Mouse (Mus musculus) cerebellum, postnatal 36 days (tissue): ENCODE measurements around the gene Dnaaf1.
A peak's percentile ranks its signal among the peaks of the same experiment; 100 is the strongest.

Experiments used
- DNase-seq, 2 experiments: peaks; one replicate each; pipeline ENCODE4 v3.0.0; 2021 to 2022; ENCODE audit warnings: mixed read lengths in 2 of 2

Dnaaf1 gene

DNA sequence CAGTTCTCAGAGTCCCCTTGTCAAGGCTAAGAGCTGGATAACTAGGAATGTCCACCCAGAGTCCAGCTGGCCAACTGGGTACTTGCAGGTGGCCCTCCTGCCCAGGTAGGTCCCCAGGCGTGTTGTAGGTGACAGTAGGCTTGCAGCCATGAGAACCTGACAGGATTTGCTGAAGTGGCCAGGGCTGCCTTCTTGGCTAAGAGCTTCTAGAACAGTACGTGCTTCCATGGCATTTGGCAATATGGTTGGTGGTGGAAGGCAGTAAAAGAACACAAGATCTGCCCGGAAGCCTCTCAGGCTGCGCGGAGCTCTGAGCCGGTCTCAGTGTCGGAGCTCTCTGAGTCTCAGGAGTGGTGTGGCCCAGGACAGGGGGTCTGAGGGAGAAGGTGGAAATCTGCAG, 49.9 kb downstream of the Dnaaf1 start:
- DNase-seq = no peak

DNA sequence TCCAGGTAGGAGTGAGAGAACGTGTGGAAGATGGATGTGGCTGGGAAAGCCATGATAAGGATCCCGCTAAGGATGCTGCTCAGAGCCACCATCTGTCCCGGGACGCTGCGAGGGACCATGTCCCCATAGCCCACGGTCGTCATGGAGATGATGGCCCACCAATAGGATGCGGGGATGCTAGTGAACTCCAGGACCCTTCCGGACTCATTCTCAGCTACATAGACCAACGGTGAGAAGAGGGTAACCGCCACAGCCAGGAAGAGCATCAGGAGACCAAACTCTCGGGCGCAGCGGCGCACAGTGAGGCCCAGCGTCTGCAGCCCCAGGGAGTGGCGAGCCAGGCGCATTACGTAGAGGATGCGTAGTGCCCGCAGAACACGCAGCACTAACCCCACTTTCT, 50.8 kb downstream of the Dnaaf1 start:
- DNase-seq = no peak

DNA sequence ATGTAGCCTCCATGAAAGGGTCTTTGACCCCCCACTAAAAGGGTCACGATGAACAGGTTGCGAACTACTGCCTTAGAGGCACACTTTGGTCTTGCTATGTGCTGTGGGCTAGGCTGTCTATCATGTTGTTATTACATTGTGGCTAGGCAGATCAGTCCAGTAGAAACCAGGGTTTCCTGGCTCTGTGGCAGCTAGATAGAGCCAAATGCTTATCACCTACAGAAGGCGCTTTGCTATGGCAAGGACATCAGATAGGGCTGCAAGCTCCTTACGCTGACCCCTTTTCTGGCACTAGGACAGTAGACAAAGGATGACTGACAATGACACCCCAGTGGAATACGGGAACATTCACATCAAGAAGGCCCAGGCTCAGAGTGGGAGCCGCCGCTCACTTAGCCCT, 52.2 kb downstream of the Dnaaf1 start:
- no peak for DNase-seq

GRCm38 (mm10) chr8:119627613-119628359, 52.8 kb downstream of the Dnaaf1 start:
- DNase-seq = no peak

DNA sequence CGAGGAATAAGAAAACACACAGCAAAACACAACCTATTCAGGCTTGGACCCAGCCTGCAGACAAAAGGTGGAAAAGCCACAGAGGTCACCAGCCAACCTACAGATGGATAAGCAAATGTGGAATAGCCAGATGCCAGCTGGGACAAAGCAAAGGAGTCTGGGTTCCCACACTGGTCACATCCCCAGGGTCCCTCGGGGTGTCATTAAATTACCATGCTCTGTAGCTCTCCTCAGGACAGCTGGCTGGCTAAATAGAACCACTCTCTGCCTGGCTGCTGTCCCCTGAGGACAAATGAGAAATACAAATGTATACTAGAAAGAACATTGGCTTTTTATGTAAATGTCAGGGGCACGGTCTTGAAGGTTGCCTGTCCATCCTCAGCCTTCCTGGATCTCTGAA, 55.8 kb downstream of the Dnaaf1 start:
- DNase-seq = no peak

DNA sequence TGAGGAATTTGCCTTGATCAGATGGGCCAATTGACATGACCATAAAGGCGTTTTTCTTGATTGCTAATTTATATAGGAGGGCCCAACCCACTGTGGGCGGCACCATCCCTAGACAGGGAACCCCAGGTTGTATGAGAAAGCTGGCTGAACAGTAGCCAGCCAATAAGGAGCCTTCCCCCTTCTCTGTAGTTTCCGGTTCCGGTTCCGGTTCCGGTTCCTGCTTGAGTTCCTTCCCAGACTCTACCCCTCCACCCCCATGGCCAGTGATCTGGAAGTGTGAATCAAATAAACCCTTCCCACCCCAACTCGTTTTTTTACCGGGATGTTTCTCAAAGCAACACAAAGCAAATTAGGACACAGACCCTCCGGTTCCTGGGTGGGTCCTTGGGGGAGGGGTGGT, 57.2 kb downstream of the Dnaaf1 start:
- no peak for DNase-seq

- DNase-seq = no peak
Observed at GRCm38 (mm10) chr8:119632909-119633308, 57.9 kb downstream of the Dnaaf1 start.

- DNase-seq = no peak
Observed at GRCm38 (mm10) chr8:119634616-119635336, 59.7 kb downstream of the Dnaaf1 start.

GRCm38 (mm10) chr8:119635378-119635777, 60.3 kb downstream of the Dnaaf1 start, which contains the start of gene Kcng4:
Gene Kcng4, minus strand, starts transcription at chr8:119635680.
- DNase-seq = peak in 1 of 2 experiments; percentile 13

GRCm38 (mm10) chr8:119635958-119636357, 60.9 kb downstream of the Dnaaf1 start:
- DNase-seq = no peak

- DNase-seq = no peak
Observed at GRCm38 (mm10) chr8:119636766-119637165, 61.7 kb downstream of the Dnaaf1 start.

- no peak for DNase-seq
Observed at GRCm38 (mm10) chr8:119637381-119637780, 62.3 kb downstream of the Dnaaf1 start.

DNA sequence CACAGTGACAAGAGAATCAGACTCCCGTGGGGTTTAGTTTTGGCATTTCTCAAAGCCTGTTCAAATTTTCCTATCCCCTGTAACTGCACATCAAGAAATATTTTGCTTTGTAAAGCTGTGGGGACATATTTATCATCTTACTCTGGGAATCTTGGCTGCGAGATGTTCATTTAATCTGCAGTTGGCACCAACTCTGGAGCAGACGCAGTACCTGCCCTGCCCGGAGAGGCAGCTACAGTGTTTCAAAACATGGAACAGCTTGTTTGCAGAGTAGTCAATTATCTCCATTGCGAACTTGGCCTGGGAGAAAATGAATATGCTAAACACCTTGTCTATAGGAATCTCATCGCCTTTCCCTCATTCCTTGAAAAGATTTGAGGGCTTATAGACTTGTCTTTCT, 63.2 kb downstream of the Dnaaf1 start:
- DNase-seq = peak in 1 of 2 experiments; percentile 17

DNA sequence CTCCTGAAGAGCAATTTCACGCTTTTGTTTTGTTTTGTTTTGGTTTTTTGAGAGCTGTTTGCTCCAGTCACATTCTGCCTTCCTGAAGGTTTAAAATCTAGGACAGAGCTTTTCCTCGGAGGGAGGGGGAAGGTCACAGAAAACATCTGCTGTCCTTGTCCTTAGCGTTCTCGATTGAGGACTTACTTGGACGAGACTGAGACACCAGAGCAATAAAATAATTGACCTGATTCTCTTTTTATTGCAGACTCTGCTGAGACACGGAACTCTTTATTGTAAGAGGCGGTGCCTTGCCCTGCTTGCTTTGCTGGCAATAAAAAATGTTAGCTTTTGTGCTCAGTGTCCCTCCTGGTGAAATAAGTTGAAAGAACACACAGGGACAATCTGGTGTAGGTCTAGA, 64.8 kb downstream of the Dnaaf1 start:
- no peak for DNase-seq

DNA sequence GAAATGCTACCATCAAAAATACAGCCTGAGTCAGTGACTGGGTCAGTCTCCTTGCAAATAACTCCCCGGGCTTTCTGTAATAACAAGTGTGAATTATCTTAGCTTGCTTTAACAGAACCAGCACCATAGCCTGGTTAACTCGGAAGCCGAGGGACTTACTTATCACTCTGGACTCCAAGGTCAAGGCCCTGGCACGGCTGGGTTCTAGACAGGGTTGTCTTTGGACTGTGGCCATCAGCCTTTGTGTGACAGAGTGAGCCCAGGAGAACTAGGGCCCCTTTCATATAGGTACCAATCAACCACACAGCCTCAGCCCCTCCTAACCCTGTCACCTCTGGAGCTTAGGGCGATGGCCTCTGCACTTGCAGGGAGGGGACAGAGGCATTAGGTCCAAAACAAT, 66.0 kb downstream of the Dnaaf1 start:
- DNase-seq = no peak

DNA sequence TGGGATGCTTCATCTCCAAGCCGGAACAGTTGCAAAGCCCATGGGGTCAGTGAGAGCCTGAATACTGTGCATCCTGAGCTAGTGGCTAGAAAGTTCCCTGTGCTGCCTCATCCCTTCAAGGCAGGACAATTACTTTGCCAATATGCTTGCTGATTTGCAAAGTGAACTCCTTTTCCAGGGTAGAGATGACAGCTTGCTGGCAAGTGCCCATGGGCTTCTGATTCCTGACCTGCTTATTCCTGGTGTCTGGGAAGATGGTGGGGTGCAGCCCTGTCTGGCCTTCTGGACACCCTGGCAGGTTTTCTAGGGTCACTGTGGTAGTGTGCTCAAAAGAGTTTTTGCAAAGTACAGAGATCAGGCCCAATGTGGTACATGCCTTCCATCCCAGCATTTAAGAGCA, 67.9 kb downstream of the Dnaaf1 start:
- peak in 1 of 2 experiments; percentile 16 for DNase-seq

- no peak for DNase-seq
Observed at GRCm38 (mm10) chr8:119644429-119644960, 69.5 kb downstream of the Dnaaf1 start.

- DNase-seq = no peak
Observed at GRCm38 (mm10) chr8:119644981-119645597, 70.1 kb downstream of the Dnaaf1 start.

DNA sequence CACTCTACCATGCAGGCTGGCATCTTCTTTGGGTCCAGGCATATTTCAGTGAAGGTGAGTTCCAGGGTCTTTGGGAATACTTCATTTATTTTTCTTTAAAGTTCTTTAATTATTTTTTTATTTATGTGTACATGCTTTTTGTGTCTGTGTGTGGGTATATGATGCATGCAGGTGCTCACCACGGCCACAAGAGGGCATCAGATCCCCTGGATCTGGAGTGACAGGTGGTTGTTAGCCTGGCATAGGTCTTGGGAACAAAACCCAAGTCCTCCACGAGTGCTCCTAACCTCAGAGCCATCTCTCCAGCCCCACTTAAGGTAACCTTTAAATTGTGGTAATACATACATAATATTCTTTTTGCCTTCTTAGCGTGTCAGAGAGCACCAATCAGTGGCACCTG, 71.2 kb downstream of the Dnaaf1 start:
- DNase-seq = no peak

GRCm38 (mm10) chr8:119646846-119647245, 71.8 kb downstream of the Dnaaf1 start:
- no peak for DNase-seq
